ENCODE assay signal across 20 mouse cellular contexts in the genomic region with DNA sequence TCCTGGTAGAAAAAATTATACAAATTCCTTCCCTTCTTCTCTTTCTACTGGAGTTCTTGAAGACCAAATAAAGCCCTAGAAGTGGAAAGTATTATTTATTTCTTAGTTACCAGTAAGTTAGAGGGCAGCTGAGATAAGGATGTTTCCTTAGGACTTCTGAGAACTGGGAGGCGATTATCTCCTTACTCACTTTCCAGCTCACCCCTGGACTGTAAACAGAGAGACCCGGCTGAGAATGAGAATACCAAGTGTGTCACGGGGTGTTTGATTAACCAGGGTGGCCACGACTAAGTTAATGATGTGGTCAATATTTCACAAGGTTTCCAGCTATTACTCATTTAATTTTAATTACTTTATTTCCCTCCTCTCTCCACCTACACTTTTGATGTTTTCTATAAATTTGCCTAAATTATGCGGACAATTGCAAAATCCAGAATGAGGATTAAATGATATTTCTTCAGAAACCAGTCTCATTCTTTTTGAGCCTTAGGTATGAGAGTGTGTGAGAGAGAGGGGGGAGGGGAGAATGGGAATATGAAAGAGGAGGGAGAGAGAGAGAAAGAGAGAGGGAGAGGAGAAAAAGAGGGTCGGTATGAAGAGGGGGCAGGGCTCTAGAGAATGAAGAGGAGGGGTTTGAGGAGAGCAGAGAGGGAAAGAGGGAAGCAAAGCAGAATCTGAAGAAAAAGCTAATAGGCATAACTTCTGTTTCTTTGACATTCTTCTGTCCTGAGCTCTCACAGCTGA.
DNase-seq lines count a peak whose midpoint lies in the region; ATAC-seq and TF ChIP-seq lines count a peak whose summit lies in the region.
"Had no signal": no experiment of that assay in that cellular context is flagged by ENCODE, and none has a peak within 500 bp of the region (broad histone marks: within the 10 kb centered on the region; RNA-seq: fewer than 3 reads in every experiment).

No protein-coding gene starts in this region.

- DNase-seq in kidney, adult 9 months = peak; percentile 56
- no peak for DNase-seq in kidney, adult 11 months
- no peak for DNase-seq in liver, embryonic 11.5 days (ENCODE audit: low spot score)
- no peak for DNase-seq in liver
- DNase-seq in stomach, postnatal 0 days (ENCODE audit: low spot score) = no peak
- no peak for DNase-seq in midbrain, embryonic 10.5 days (ENCODE audit: low spot score)
- DNase-seq: adrenal gland, adult 8-10 months; adrenal gland, postnatal 36 days; cerebellum, adult 2 months; cerebellum, postnatal 14 days; embryo, embryonic 11 days; gastrocnemius, postnatal 36 days; heart, adult 11 months; heart, postnatal 4 days had no signal

- no peak for TF ChIP-seq CTCF in stomach, postnatal 0 days (IDR thresholded peaks at IDR 0.05; ENCODE audit: low read depth)

- H3K9me3 ChIP-seq in liver, embryonic 11.5 days (ENCODE audit: control insufficient read depth, low read length) = no peaks in the 10 kb centered on the region
- no peaks in the 10 kb centered on the region for H3K9me3 ChIP-seq in liver, embryonic 12.5 days (replicated peaks)
- H3K9me3 ChIP-seq in stomach, postnatal 0 days (ENCODE audit: control insufficient read depth, low read length) = no peaks in the 10 kb centered on the region
- no peaks in the 10 kb centered on the region for H3K9me3 ChIP-seq in midbrain, embryonic 10.5 days (replicated peaks)
- H3K9me3 ChIP-seq: embryonic facial prominence, embryonic 12.5 days; forebrain, embryonic 15.5 days; heart, embryonic 13.5 days had no signal

- no peak for TF ChIP-seq EP300 in stomach, postnatal 0 days (optimal IDR thresholded peaks at IDR 0.05)

- no peaks in the 10 kb centered on the region for H3K36me3 ChIP-seq in liver, embryonic 11.5 days (ENCODE audit: control insufficient read depth, insufficient read depth, low read length)
- H3K36me3 ChIP-seq in liver, embryonic 12.5 days = no peaks in the 10 kb centered on the region
- H3K36me3 ChIP-seq in stomach, postnatal 0 days (ENCODE audit: control insufficient read depth, insufficient read depth, low read length) = no peaks in the 10 kb centered on the region
- no peaks in the 10 kb centered on the region for H3K36me3 ChIP-seq in midbrain, embryonic 10.5 days
- H3K36me3 ChIP-seq: embryonic facial prominence, embryonic 12.5 days; forebrain, embryonic 15.5 days; heart, embryonic 13.5 days had no signal

- peak; percentile 62 for ATAC-seq in liver, embryonic 11.5 days (replicated peaks; ENCODE audit: low FRiP score)
- ATAC-seq in liver, embryonic 12.5 days = peak; percentile 71; the same call in 1 of the 2 replicates
- peak; percentile 96 for ATAC-seq in stomach, postnatal 0 days (ENCODE audit: low FRiP score, low TSS enrichment)
- ATAC-seq: forebrain, embryonic 15.5 days had no signal

- H3K27me3 ChIP-seq in liver, embryonic 11.5 days (replicated peaks; ENCODE audit: control insufficient read depth, insufficient read depth, low read length) = no peaks in the 10 kb centered on the region
- H3K27me3 ChIP-seq in liver, embryonic 12.5 days (replicated peaks) = no peaks in the 10 kb centered on the region
- no peaks in the 10 kb centered on the region for H3K27me3 ChIP-seq in stomach, postnatal 0 days (ENCODE audit: control insufficient read depth, insufficient read depth, low read length)
- H3K27me3 ChIP-seq in midbrain, embryonic 10.5 days (ENCODE audit: low read depth, poor library complexity, severe bottlenecking) = no peaks in the 10 kb centered on the region
- H3K27me3 ChIP-seq: CH12.LX; embryonic facial prominence, embryonic 12.5 days; forebrain, embryonic 15.5 days; heart, embryonic 13.5 days had no signal

- H3K4me2 ChIP-seq in liver, embryonic 11.5 days = no peak overlapping the region
- no peak overlapping the region for H3K4me2 ChIP-seq in liver, embryonic 12.5 days
- H3K4me2 ChIP-seq in stomach, postnatal 0 days (replicated peaks; ENCODE audit: low read depth) = no peak overlapping the region
- H3K4me2 ChIP-seq: embryonic facial prominence, embryonic 12.5 days; forebrain, embryonic 15.5 days; heart, embryonic 13.5 days; hindbrain, embryonic 14.5 days had no signal

- H3K4me1 ChIP-seq in liver, embryonic 11.5 days (replicated peaks; ENCODE audit: control insufficient read depth, insufficient read depth, low read length) = no peaks in the 10 kb centered on the region
- peaks cover 9% of the 10 kb centered on the region; the same call in 1 of the 2 replicates for H3K4me1 ChIP-seq in liver, embryonic 12.5 days
- H3K4me1 ChIP-seq in stomach, postnatal 0 days (replicated peaks; ENCODE audit: control insufficient read depth, insufficient read depth) = no peaks in the 10 kb centered on the region
- H3K4me1 ChIP-seq in midbrain, embryonic 10.5 days = no peaks in the 10 kb centered on the region
- H3K4me1 ChIP-seq: embryonic facial prominence, embryonic 12.5 days; forebrain, embryonic 15.5 days; heart, embryonic 13.5 days had no signal

- WGBS in liver, embryonic 11.5 days = 33% methylated on average over 6 of the region's 6 CpGs
- 31% methylated on average over 6 of the region's 6 CpGs for WGBS in liver, embryonic 12.5 days (ENCODE audit: insufficient replicate concordance)
- WGBS in stomach, postnatal 0 days = 31% methylated on average over 6 of the region's 6 CpGs
- WGBS in midbrain, embryonic 10.5 days = 71% methylated on average over 6 of the region's 6 CpGs

- H3K4me3 ChIP-seq in liver, embryonic 11.5 days (ENCODE audit: low read depth, low read length) = no peak overlapping the region
- no peak overlapping the region for H3K4me3 ChIP-seq in liver, embryonic 12.5 days
- no peak overlapping the region for H3K4me3 ChIP-seq in stomach, postnatal 0 days (ENCODE audit: low read depth, low read length)
- H3K4me3 ChIP-seq in midbrain, embryonic 10.5 days = no peak overlapping the region
- H3K4me3 ChIP-seq: embryonic facial prominence, embryonic 12.5 days; forebrain, embryonic 15.5 days; heart, embryonic 13.5 days had no signal

- no peak overlapping the region for H3K9ac ChIP-seq in liver, embryonic 11.5 days (ENCODE audit: low read depth, low read length)
- no peak overlapping the region for H3K9ac ChIP-seq in liver, embryonic 12.5 days
- no peak overlapping the region for H3K9ac ChIP-seq in stomach, postnatal 0 days (ENCODE audit: low read length)
- H3K9ac ChIP-seq: embryonic facial prominence, embryonic 12.5 days; forebrain, embryonic 15.5 days; heart, embryonic 13.5 days; hindbrain, embryonic 14.5 days had no signal

- no peak overlapping the region for H3K27ac ChIP-seq in liver, embryonic 11.5 days (ENCODE audit: low read depth, low read length)
- H3K27ac ChIP-seq in liver, embryonic 12.5 days = no peak overlapping the region
- no peak overlapping the region for H3K27ac ChIP-seq in stomach, postnatal 0 days (replicated peaks)
- no peak overlapping the region for H3K27ac ChIP-seq in midbrain, embryonic 10.5 days (replicated peaks)
- H3K27ac ChIP-seq: embryonic facial prominence, embryonic 12.5 days; forebrain, embryonic 15.5 days; heart, embryonic 13.5 days; hindbrain, embryonic 14.5 days had no signal
